25 mouse cellular contexts compared by ENCODE assay signal in the genomic region with DNA sequence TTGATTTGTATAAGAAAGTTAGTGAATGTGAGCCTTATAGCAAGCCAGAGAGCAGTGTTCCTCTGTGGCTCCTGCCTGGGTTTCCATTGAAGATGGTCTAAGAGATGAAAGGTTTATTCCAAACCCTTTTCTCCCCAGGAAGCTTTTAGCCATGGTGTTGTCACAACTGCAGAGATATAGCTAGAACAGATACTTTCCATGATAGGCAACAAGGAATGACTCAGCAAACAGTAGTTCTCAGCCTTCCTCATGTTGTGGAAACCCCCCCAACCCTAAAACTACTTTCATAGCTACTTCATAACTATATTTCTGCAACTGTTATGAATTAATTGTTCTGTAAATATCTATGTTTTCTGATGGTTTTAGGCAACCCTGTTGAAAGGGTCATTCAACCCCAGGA.
"Had no signal": no experiment of that assay in that cellular context is flagged by ENCODE, and none has a peak within 500 bp of the region (broad histone marks: within the 10 kb centered on the region; RNA-seq: fewer than 3 reads in every experiment).

No protein-coding gene starts in this region.

- H3K4me1 ChIP-seq: heart, embryonic 10.5 days; heart, embryonic 12.5 days; hindbrain, embryonic 10.5 days; limb, embryonic 12.5 days; liver, embryonic 13.5 days had no signal

- ATAC-seq: hindbrain, embryonic 16.5 days; inflammation-experienced regulatory T-cells, adult 6 months; intestine, embryonic 16.5 days had no signal

- H3K27ac ChIP-seq: heart, embryonic 10.5 days; hindbrain, embryonic 10.5 days; hindbrain, embryonic 12.5 days; hindbrain, embryonic 14.5 days; layer of hippocampus, adult 2 months; left cerebral cortex, adult 2 months; limb, embryonic 10.5 days; limb, embryonic 12.5 days; liver, embryonic 13.5 days had no signal

- H3K9ac ChIP-seq: heart, embryonic 12.5 days; hindbrain, embryonic 12.5 days; hindbrain, embryonic 14.5 days; limb, embryonic 12.5 days; liver, embryonic 13.5 days had no signal

- H3K4me3 ChIP-seq: heart, embryonic 10.5 days; heart, embryonic 12.5 days; hindbrain, embryonic 10.5 days; hindbrain, embryonic 12.5 days; layer of hippocampus, adult 2 months; left cerebral cortex, adult 2 months; limb, embryonic 10.5 days; limb, embryonic 12.5 days; liver, embryonic 13.5 days had no signal

- H3K36me3 ChIP-seq: heart, embryonic 10.5 days; heart, embryonic 12.5 days; hindbrain, embryonic 10.5 days; hindbrain, embryonic 12.5 days; limb, embryonic 10.5 days; limb, embryonic 12.5 days; liver, embryonic 13.5 days had no signal

- H3K9me3 ChIP-seq: heart, embryonic 12.5 days; hindbrain, embryonic 10.5 days; hindbrain, embryonic 12.5 days; limb, embryonic 10.5 days; liver, embryonic 13.5 days had no signal

- H3K27me3 ChIP-seq: heart, embryonic 12.5 days; hindbrain, embryonic 12.5 days; limb, embryonic 12.5 days; liver, embryonic 13.5 days had no signal

- DNase-seq: gastrocnemius, postnatal 14 days; gastrocnemius, postnatal 36 days; heart, adult 11 months; heart, postnatal 10 days; heart, postnatal 4 days; kidney, adult 18-20 months; kidney, adult 8-10 months; kidney, postnatal 10 days; kidney, postnatal 25 days; kidney, postnatal 4 days; liver; liver, embryonic 13.5 days had no signal

- H3K4me2 ChIP-seq: heart, embryonic 12.5 days; hindbrain, embryonic 12.5 days; hindbrain, embryonic 14.5 days; limb, embryonic 12.5 days; liver, embryonic 11.5 days; liver, embryonic 13.5 days had no signal
